Mouse (Mus musculus): Measurements from ENCODE around the gene Aff3.

The Aff3 gene

DNA sequence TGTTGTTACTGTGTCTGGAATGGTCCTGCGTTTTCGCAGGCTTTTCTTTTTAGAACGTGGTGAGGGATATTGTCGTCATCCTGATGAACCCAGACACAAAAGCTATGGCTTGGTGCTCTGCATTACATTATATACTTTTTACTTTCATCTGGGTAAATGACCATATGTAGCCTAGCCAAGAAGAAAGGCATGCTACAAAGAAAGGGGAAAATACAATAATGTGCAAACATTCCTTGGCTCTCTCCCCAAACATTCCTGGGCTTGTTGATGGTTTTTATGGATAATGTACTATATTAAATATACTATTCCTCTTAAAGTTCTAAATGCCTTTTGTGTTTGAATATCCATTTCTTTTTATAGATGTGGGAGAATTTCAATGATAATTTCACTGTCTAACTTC, 435.9 kb downstream of the Aff3 start:
- no peak for DNase-seq (ENCODE audit: low spot score)

DNA sequence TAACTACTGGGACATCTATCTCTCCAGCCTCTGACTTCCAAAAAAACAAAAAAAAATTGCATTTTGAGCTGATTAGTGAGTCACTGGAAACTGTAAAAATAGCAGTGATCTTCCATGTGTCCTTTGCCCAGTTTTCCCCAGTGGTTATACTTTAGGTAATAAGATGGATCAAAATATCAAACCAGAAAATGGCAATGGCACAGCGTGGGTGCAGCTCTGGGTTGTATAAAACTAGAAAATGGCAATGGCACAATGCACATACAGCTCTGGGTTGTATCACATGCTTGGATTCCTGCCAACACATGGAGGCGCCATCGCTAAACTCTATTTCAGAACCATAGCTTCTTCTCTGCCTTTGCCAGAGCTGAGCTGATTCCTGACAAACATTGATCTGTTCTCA, 439.6 kb downstream of the Aff3 start:
- no peak for DNase-seq (ENCODE audit: low spot score)

DNA sequence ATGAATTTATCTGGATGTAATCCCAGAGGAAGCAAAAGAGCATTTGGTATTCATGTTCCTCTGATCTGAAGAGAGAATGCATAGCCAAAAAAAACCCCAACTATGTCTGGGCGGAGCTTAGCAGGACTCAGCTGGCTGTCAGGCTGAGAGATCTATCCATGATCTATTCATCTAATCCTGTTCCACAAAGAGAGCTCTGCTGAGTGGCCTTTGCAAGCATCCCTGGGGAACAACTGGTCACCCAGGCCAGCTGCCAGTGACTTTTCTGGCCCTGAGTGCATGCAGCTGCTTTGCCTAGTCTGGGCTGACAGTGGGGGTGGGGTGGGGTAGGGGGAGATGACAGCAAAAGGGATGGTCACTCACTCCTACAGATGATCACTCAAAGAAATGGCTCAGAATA, 442.6 kb downstream of the Aff3 start:
- no peak for DNase-seq (ENCODE audit: low spot score)

DNA sequence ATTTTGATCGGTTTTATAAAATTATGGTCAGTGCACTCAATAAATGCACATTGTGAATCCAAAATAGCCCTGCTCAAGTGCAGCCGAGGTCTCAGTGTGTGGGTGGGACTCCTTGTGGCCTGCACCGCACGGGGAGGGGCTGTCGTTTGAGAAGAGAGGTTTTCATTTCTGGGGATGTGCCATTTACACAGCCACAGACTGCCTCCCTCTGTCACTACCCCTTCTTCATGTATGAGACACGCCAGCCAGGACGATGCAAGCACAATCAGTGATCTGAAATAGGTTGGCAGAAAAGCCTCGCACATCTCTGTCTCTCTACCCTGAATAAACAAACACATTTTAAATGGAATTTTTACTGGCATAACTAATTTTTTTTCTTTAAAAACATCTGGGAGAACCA, 443.3 kb downstream of the Aff3 start:
- DNase-seq (ENCODE audit: low spot score): no peak

DNA sequence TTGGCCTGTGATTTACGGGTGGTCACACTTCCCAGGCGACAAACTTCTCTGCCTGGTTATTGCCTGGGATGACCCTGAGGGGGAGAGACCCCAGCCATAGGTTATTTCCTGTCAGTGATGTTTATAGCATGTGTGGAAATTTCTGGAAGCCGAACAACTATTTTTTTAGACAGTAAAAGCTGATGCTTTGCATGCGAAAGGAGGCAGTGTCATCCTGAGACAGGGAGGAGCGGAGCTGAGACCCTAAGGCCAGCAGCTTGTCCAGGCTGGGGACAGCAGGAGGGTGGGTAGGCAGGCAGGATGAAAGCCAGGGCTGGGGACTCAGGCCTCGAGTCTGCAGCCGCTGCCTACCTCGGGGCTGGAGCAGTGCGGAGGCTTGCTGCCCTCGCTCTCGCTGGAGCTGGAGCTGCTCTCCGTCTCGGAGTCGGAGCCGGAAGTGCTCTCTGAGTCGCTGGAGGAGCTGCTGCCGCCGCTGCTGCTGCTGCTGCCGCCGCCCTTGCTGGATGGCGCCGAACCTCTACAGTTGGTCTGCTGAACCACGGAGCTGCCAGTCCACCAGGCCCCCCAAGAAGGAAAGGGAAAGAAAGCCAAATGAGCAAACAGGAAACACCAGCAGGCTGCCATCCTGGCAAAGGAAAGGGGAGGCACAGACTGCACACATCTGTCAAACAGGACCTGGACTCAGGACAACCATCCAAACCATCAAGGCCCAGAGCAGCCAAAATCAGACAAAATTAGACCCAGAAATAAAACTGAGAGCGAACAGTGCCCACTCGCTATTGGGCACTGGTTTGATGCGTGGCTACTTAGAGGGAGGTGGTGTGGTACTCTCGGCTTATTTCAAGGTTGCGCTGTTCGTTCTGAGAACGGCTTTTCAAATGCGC, 446.6 kb downstream of the Aff3 start:
- no peak for DNase-seq (ENCODE audit: low spot score)

DNA sequence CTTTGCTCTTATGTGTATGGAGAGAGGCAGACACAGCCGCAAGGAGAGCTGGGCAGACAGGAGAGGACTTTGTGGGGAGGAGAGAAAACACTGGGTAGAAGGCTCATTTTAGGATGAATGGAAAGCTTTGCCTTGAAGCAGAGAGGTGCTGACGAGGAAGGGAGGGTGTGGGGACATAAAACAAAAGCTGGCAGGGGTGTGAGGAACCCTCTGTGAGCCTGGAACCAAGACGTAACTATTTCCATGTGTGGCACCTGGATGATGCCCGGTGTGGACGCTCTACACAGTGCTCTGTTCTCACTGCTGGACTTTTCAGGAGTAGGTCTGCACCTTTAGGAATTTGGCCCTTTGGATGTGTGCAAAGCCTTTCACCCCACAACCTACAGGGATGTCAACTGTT, 447.7 kb downstream of the Aff3 start:
- no peak for DNase-seq (ENCODE audit: low spot score)

DNA sequence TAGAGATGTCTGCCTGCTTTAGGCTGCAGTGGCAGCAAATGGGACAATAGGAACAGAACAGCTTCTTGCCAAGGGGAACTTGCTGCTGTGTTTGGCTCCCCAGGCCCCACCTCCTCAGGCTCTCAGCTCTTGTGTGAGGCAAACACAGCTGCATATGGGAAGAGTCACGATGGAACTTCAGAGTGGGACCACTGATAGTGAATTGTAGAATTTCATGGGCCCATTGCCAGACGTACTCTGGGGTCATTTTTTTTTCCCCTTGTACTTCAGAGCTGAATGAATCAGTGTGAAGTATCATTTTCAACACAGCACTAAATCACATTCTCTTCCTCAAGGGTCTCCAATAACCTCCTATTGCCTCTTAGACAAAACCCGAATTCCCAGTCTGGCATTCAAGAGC, 451.4 kb downstream of the Aff3 start:
- no peak for DNase-seq (ENCODE audit: low spot score)

DNA sequence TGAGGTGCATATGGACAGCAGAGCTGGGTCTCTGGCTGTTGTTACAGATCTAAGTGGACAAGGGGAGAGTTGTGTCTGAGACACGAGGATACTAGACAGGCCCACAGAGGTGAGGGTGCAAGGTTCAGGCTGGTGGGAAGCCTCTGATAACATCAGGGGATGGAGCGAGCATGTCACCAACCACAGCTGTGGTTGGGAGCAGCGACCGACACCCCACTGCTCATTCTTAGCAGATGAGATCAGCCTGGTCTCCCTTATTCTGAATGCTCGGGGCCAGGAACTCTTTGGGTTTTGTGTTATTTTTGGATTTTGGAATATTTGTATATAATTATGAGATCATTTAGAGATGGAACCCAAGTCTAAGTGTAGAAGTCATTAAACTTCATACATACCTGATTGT, 452.4 kb downstream of the Aff3 start:
- DNase-seq (ENCODE audit: low spot score): no peak

DNA sequence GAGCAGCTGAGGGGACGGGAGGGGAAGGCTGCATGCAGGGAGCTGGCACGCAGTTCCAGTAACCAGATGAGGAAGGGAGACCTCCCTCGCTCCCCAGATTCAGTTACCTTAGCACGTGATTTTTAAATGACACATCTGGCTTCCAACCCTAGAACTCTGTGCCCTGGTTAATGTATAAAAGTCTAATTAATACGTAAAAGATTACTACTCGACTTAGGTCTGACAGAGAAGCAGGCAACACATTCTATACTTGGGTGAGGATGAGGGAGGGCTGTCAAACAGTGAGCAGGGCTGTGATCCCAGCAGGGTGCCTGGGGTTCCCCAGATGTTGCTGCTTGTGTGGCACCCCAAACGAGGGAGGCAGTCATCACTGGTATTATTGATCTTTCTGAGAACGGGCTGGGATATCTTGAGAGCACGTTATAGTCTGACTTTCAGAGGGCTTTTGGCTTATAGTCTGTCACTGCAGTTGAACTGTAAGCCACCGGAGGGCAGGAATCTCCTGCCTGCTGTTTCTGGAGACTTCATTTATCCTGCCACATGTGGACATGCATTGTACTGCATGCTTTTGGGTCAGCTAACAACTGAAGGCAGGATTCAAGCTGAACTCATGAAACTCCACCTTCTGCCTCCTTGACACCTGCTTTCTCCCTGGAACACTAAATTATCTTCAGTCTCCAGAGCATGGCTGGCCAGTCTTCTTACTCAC, 462.1 kb downstream of the Aff3 start:
- DNase-seq (ENCODE audit: low spot score): no peak

DNA sequence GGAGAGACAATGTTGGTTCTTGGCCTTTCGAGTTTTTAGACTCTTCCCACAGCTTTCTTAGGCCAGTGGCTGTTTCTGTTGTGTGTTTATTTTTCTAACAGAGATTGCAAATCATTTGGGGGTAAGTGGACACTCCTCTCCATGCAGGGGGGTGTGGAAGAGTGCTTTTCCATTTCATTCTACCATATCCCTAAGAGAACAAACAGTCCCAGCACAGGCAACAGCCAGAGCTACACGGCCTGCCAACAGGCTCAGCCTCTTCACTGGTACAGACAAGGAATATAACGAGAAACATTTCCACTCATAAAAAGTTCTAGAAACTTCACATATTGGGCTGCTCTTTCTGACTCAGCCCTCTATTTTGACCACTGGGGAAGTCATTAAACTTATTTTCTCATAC, 463.0 kb downstream of the Aff3 start:
- no peak for DNase-seq (ENCODE audit: low spot score)

DNA sequence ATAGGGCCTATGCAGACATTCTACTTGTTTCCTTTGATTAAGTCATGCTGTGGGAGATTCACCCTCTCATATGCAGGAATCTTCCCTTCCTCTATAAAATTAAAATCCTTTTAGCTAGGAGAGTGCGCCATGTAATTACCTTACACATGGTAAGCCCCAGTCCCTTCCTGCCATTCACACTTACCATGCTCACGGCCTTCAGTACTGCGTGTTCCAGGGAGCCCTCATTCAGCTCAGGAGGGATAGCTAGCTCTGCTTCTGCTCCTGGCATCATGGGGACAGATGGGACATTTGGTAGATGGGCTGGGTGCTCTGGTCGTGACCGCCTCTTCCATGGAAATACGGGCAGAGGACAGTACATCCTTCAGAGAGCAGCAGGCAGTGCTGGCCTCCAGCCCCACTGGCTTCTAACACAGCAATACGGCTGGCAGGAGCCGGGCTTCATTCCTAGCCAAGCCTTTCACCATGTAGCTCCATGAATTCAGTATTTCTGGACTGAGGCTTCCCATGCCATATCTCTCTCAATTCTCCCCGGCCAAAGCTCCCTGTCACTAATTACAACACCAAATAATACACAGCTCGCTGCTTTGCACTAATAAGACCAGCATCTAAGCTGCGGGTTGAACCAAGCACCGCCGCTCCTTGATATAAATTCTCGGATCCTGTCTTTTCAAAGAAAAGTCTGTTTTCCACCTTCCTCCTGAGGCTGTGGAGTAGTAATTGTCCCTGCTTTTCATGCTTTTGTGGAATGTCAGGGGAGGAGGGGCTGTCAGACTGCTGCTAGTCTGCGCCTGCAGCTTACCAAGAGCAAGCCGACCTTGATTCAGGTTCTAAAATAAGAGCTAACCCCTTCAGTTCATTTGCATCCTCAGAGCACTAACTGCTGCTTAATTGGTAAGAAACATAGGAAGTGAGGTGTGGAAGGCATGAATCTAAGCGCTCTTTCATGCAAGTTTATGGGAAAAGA, 464.8 kb downstream of the Aff3 start:
- peak; percentile 25 for DNase-seq (ENCODE audit: low spot score)

DNA sequence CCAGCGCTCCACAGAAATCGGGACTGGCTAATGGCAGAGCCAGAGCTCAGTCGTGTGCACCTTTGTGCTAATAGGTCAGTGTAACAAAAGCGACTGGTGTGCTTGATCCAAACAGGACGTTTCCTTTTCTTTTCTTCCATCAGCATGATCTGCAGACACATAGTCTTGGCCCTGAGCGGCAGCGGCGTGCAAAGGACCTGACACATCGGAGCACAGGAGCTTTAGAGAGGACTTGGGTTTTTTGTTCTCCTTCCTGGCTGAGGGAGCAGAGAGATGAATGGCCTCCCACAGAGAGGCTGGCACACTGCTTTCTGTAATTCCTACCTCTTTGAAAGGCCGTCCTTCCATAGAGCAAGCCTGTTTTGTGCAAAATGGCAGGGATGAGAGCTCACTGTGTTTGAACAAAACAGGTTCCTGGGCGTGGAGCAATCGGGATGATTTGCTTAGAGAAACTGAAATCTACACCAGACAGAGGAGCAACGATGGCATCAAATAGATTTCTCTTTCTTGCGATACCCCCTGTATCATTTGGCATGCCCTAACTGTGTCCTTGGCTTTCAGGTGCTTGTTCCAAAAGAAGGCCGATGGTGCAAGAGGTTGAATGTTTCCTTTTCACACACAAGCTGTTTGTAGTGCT, 466.2 kb downstream of the Aff3 start:
- no peak for DNase-seq (ENCODE audit: low spot score)

DNA sequence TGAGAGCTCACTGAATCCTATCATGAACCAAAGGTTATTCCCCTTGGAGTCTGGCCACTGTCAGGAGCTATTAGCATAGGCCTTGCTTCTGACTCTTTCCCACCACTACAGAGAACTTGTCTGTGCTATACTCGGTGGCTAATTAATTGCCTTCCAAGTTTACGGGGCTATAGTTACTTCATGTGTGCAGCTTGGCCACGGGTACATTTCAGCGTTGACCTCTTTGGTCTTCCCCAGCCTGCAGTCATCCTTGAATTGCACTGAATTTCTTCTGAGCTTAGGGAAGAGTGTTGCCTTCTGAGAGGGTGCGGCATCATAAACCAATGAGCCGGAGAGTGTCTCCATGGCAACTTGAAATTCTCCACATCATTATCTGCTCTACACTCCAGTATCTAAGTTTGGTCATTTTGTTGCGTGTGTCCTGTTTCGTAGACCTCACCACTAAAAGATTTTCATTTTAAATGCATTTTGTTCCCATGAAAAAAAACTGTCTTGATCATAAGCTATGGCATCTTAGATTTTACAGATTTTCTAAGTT, 467.5 kb downstream of the Aff3 start:
- DNase-seq (ENCODE audit: low spot score): no peak

DNA sequence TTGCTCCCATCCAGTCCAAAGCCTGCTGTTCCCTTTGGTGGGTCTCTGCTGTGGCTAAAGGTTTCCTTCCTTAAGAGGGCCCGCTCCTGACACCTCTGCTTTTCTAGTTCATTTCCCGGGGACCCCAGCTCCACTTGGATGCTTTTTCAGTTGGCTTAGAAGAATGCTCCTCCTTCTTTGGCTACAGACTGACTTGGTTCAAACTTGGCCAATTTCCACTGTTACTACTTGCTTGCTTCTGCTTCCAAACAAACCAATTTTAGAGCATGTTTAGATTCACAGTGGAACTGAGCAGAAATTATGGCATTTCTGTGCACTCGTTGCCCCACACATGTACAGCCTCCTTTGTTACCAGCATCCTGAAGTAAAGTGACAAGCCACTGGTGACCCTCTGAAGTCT, 469.0 kb downstream of the Aff3 start:
- DNase-seq (ENCODE audit: low spot score): no peak

DNA sequence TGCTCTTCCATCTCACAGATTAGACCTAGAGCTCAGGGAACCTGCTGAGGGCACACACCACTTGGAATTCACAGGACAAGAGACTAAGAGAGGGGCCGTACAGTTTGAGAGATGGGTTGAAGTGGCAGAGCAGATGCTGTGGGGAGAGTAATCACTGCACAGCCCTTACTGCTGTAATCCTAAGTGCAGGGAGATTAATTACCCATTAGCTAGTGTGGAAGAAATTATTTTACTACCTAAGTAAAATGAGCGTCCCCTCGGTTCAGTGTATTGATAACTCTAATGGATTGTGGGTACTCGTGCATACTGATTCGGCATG, 478.6 kb downstream of the Aff3 start:
- DNase-seq (ENCODE audit: low spot score): no peak

DNA sequence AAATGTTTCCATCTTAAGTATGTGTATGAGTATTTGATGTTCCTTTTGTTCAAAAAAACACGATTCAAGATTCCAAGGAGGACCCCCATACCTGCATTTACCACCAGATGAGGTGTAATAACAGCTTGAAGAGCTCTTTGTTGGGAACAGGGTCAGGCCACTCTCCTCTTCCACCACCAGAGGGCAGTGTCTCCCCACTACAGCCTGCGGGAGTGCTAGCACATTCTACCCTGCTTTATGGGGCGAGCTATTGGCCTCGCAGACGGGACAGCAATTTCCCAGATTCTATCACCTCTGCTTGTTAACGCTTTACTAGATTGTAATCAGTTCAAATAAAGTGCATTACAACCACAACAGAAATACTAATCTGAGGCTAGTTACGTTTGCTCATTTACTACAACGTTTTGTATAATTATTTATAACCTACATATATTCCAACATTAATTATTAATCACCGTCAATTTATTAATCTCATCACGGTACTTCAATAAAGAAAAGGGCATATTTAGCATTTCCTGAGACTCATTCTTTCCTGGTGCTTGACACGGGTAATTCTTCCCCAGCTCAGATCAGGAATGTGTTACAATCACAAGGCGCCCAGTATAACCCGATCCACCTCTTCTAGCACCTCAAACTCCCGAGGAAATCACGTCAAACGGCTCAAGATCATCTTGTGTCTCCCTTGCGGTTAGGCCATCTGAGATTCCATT, 479.1 kb downstream of the Aff3 start:
- peak; percentile 53 for DNase-seq (ENCODE audit: low spot score)

DNA sequence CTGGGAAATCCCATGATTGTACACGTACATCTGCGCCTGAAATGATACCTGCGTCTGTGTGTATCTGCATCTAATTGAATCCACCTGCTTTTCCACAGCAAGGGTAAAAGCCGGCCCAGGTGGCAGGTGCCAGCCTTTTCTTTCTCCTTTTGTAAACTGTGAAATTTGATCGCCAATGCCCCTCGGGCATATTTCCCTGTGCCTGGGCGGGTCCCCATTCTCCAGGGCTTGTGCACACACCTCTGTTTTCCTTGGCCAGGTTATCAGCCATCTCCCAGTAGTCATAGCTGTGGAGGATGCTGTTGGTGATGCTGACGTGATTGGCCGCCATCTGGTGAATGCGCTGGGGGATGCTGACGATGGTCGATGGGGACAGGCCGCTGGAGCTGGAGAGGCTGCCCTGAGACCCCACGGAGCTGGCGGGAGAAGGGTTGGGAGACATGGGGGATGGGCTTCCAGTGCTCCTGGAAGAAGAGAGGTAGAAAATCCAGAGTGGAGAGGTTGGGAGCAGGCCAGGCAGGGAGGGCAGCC, 483.7 kb downstream of the Aff3 start:
- DNase-seq (ENCODE audit: low spot score): no peak

DNA sequence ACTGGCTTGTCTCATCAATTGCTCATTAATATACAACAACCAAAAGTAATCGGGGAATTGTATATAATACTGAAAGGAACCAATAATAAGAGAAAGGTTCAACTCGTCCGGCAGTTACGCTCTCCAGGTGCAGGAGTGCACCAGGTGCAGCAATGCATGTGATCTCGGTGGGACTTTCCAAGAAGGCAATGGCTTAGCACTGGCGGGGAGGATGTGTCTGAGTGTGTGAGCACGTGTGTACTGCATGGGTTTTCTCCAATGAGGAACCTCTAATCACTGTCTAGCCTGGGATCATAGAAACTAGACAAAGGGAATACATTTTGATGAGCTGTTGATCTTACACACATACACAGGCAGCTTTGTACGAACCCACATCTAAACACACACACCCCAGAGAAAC, 485.8 kb downstream of the Aff3 start:
- no peak for DNase-seq (ENCODE audit: low spot score)

DNA sequence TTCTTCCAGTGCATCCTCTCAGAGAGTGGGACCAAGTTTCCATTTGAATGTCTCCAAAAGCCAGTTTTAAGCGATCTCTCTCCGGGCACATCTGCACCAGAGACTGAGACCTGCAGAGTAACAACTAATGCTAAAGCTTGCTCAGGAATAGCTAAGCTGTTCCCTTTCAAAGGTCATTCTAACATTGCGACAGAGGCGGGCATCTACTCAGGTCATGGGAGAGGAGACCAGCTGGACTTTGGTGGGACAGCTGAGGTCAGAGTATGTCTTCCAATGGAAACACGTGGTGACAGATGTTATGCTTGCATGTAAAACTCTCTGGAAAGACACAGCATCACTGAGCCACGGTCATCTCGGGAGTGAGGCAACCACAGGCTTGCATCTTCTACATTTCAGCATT, 488.7 kb downstream of the Aff3 start:
- DNase-seq (ENCODE audit: low spot score): no peak

DNA sequence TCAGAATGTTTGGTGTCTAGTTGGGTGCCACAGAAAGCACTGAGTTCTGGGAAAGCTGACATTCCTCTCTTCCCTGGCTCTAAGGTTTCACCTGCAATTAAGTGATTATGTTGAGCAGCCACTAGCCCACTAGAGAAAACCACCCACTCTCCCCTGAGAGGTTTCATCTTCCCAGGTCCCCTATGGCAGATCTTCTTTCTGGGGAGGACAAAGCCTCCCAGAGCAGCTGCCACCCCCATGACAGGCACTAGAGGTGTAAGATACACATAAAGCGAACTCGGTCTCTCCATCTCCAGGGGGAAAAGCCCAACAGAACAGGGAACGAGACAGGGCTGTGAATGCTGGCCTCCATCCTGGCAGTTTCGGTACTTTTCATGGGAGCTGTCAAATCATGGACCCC, 492.9 kb downstream of the Aff3 start:
- no peak for DNase-seq (ENCODE audit: low spot score)

DNA sequence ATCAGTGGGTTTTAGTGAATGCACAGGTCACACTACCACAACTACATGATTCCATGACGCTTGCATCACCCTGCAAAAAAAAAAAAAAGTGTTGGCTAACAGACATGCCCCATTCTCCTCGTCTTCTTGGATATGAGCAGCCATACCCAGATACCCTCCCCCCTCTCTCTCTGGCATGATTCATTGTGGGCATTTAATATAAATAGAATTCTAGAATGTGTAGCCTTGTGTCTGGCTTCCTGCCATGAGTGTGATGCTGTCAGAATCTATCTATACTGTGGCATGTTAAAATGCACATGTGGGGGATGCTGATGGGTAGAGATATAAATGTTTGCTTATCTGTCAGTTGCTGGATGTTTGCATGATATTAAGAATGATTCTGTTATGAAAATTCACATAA, 499.1 kb downstream of the Aff3 start:
- no peak for DNase-seq (ENCODE audit: low spot score)
